Mouse (Mus musculus) bone marrow macrophage, adult 2 months (primary cell): ENCODE measurements around the gene Mfap1a.

Experiments
- CTCF ChIP-seq: IDR thresholded peaks from 2 replicates; pipeline ENCODE4 v1.5.1; 2012; ENCODE audit warnings: low read depth, mild to moderate bottlenecking, low read length, moderate library complexity
- POLR2A ChIP-seq: IDR thresholded peaks from 2 replicates; pipeline ENCODE4 v1.6.1; 2012; ENCODE audit warnings: mild to moderate bottlenecking, low read depth, low read length, borderline replicate concordance

- TF ChIP-seq POLR2A (no peak), CTCF (no peak)
These were observed 38.4 kb upstream of the Mfap1a start for GRCm38 (mm10) chr2:121544829-121545228.
